Mouse (Mus musculus) right cerebral cortex, postnatal 10 days (tissue): ENCODE measurements around the gene Hc.
A peak's percentile ranks its signal among the peaks of the same experiment; 100 is the strongest.

Source experiments
- DNase-seq, 2 experiments: peaks; one replicate each; pipeline ENCODE4 v3.0.0; 2021; ENCODE audit warnings: low spot score in 2 of 2

Gene Hc

GRCm38 (mm10) chr2:34976945-34977658 is 84.1 kb downstream of the Hc start:
- no peak for DNase-seq

- DNase-seq = no peak
Measured at GRCm38 (mm10) chr2:34976447-34976846, 84.8 kb downstream of the Hc start.

- no peak for DNase-seq
Measured at GRCm38 (mm10) chr2:34973087-34973486, 88.2 kb downstream of the Hc start.

- DNase-seq = no peak
Measured at GRCm38 (mm10) chr2:34971080-34971888, 90.0 kb downstream of the Hc start.

GRCm38 (mm10) chr2:34970092-34970750 is 91.0 kb downstream of the Hc start:
- peak in 1 of 2 experiments; percentile 69 for DNase-seq

- DNase-seq = peak in 1 of 2 experiments; percentile 50
Measured at GRCm38 (mm10) chr2:34969166-34969565, 92.1 kb downstream of the Hc start.

GRCm38 (mm10) chr2:34966243-34966934 is 94.8 kb downstream of the Hc start:
- DNase-seq = no peak

GRCm38 (mm10) chr2:34965806-34966205 is 95.4 kb downstream of the Hc start:
- no peak for DNase-seq

GRCm38 (mm10) chr2:34965293-34965692 is 95.9 kb downstream of the Hc start:
- DNase-seq = no peak

- DNase-seq = no peak
Measured at GRCm38 (mm10) chr2:34964651-34965050, 96.6 kb downstream of the Hc start.

- DNase-seq = no peak
Measured at GRCm38 (mm10) chr2:34964230-34964629, 97.0 kb downstream of the Hc start.

GRCm38 (mm10) chr2:34963371-34963956 is 97.8 kb downstream of the Hc start:
- no peak for DNase-seq

GRCm38 (mm10) chr2:34962893-34963292 is 98.3 kb downstream of the Hc start:
- no peak for DNase-seq

- no peak for DNase-seq
Measured at GRCm38 (mm10) chr2:34962211-34962610, 99.0 kb downstream of the Hc start.

- DNase-seq = peak in 1 of 2 experiments; percentile 40
Measured at GRCm38 (mm10) chr2:34961481-34962036, 99.7 kb downstream of the Hc start, which contains the start of gene Traf1. Traf1 (minus strand) TSS chr2:34961772.

- no peak for DNase-seq
Measured at GRCm38 (mm10) chr2:34960966-34961365, 100.3 kb downstream of the Hc start.

- DNase-seq = no peak
Measured at GRCm38 (mm10) chr2:34960466-34960865, 100.8 kb downstream of the Hc start.

- no peak for DNase-seq
Measured at GRCm38 (mm10) chr2:34958582-34958981, 102.7 kb downstream of the Hc start.

- no peak for DNase-seq
Measured at GRCm38 (mm10) chr2:34958036-34958435, 103.2 kb downstream of the Hc start.

GRCm38 (mm10) chr2:34957405-34957804 is 103.8 kb downstream of the Hc start:
- DNase-seq = no peak

GRCm38 (mm10) chr2:34956941-34957340 is 104.3 kb downstream of the Hc start:
- no peak for DNase-seq
